In genomic region chr3:90242984-90243775, GRCm38 (mm10) we compare ENCODE assay signal across 8 mouse cellular contexts. TPM values are rescaled to one million over a fixed set of nuclear protein-coding genes. Genes with fewer than 3 reads are reported as not detected.
DNase-seq lines count a peak whose midpoint lies in the region; ATAC-seq and TF ChIP-seq lines count a peak whose summit lies in the region.

Creb3l4 (minus strand) TSS chr3:90243512.

- H3K4me2 ChIP-seq in forebrain, embryonic 16.5 days (ENCODE audit: low read length), result peak within 1 kb of the TSS; percentile 66
- peak within 1 kb of the TSS; percentile 74 for H3K4me2 ChIP-seq in intestine, embryonic 15.5 days (replicated peaks)

- H3K27me3 ChIP-seq in kidney, adult 2 months (replicated peaks; ENCODE audit: control insufficient read depth, insufficient read depth, low read length), result no peaks in the 10 kb centered on the region
- H3K27me3 ChIP-seq in forebrain, embryonic 16.5 days (replicated peaks; ENCODE audit: control insufficient read depth, insufficient read depth, low read length), result no peaks in the 10 kb centered on the region
- H3K27me3 ChIP-seq in intestine, embryonic 15.5 days (replicated peaks), result no peaks in the 10 kb centered on the region

- no peaks in the 10 kb centered on the region for H3K36me3 ChIP-seq in kidney, adult 2 months (ENCODE audit: control insufficient read depth, insufficient read depth, low read length)
- no peaks in the 10 kb centered on the region for H3K36me3 ChIP-seq in forebrain, embryonic 16.5 days (ENCODE audit: control insufficient read depth, insufficient read depth)
- no peaks in the 10 kb centered on the region for H3K36me3 ChIP-seq in intestine, embryonic 15.5 days

- peak within 1 kb of the TSS; percentile 29 for H3K4me3 ChIP-seq in kidney, adult 2 months (ENCODE audit: insufficient read depth, low read depth, low read length)
- H3K4me3 ChIP-seq in forebrain, embryonic 16.5 days (replicated peaks; ENCODE audit: low read length), result peak within 1 kb of the TSS; percentile 42
- peak within 1 kb of the TSS; percentile 26 for H3K4me3 ChIP-seq in intestine, embryonic 15.5 days (replicated peaks)
- peak within 1 kb of the TSS; percentile 45 for H3K4me3 ChIP-seq in lung, adult 2 months (replicated peaks; ENCODE audit: extremely low read depth, low read depth, low read length)

- no peaks in the 10 kb centered on the region for H3K9me3 ChIP-seq in forebrain, embryonic 16.5 days (ENCODE audit: control insufficient read depth, low read length)
- no peaks in the 10 kb centered on the region for H3K9me3 ChIP-seq in intestine, embryonic 15.5 days

- peak; percentile 60 for ATAC-seq in forebrain, embryonic 16.5 days
- ATAC-seq in intestine, embryonic 15.5 days, result peak; percentile 64
- no peak for ATAC-seq in megakaryocyte, adult 5-6 weeks (ENCODE audit: poor library complexity, severe bottlenecking)

- H3K4me1 ChIP-seq in kidney, adult 2 months (ENCODE audit: control insufficient read depth, insufficient read depth, low read length), result peaks cover 11% of the 10 kb centered on the region; the same call in 1 of the 2 replicates
- H3K4me1 ChIP-seq in forebrain, embryonic 16.5 days (replicated peaks; ENCODE audit: control insufficient read depth, insufficient read depth, low read length), result peaks cover 17% of the 10 kb centered on the region
- H3K4me1 ChIP-seq in intestine, embryonic 15.5 days (replicated peaks), result peaks cover 17% of the 10 kb centered on the region
- peaks cover 2% of the 10 kb centered on the region; the same call in 1 of the 2 replicates for H3K4me1 ChIP-seq in lung, adult 2 months (ENCODE audit: control insufficient read depth, insufficient read depth, low read length)

- 31% methylated on average over 19 of the region's 19 CpGs for WGBS in kidney, adult 2 months
- whole genome bisulfite sequencing in forebrain, embryonic 16.5 days, result 2% methylated on average over 19 of the region's 19 CpGs
- 8% methylated on average over 19 of the region's 19 CpGs for WGBS in intestine, embryonic 15.5 days
- WGBS in lung, adult 2 months, result 17% methylated on average over 19 of the region's 19 CpGs

- DNase-seq in kidney, adult 2 months, result peak; percentile 56
- no peak for DNase-seq in kidney, adult 8-10 months
- peak; percentile 61 for DNase-seq in lung, adult 2 months
- peak; percentile 87 for DNase-seq in retina, postnatal 1 day
- no peak for DNase-seq in frontal cortex, postnatal 36 days (ENCODE audit: low spot score in 2 of 2)

- H3K27ac ChIP-seq in kidney, adult 2 months (ENCODE audit: insufficient read depth, low read depth, low read length), result no peak within 1 kb of the TSS
- H3K27ac ChIP-seq in forebrain, embryonic 16.5 days (ENCODE audit: low read length), result no peak within 1 kb of the TSS
- H3K27ac ChIP-seq in intestine, embryonic 15.5 days, result peak within 1 kb of the TSS; percentile 52

- H3K9ac ChIP-seq in forebrain, embryonic 16.5 days (replicated peaks; ENCODE audit: low read depth, low read length), result peak within 1 kb of the TSS; percentile 48
- H3K9ac ChIP-seq in intestine, embryonic 15.5 days, result peak within 1 kb of the TSS; percentile 26

- TF ChIP-seq CTCF in kidney, adult 2 months (conservative IDR thresholded peaks at IDR 0.05; ENCODE audit: insufficient read depth, insufficient read length, low read depth, low read length), result no peak
- no peak for TF ChIP-seq CTCF in lung, adult 2 months (IDR thresholded peaks at IDR 0.05; ENCODE audit: insufficient read depth, low read length)

- TF ChIP-seq POLR2A in kidney, adult 2 months (IDR thresholded peaks at IDR 0.05; ENCODE audit: low read depth, low read length), result no peak
- TF ChIP-seq POLR2A in lung, adult 2 months (IDR thresholded peaks at IDR 0.05; ENCODE audit: borderline replicate concordance, extremely low read depth, low read depth, low read length), result no peak; the same call in 1 of the 2 replicates

RNA-seq across cellular contexts. Expression of gene Creb3l4, which starts in this region (rescaled TPM):
- 1.0 and 1.5 TPM in 2 replicates for polyA plus RNA-seq in kidney, adult 2 months (2012; rRNA removed)
- 2.7 and 3.3 TPM in 2 replicates for polyA plus RNA-seq in forebrain, embryonic 16.5 days (2015; fragmentation: Nextera tagmentation; extraction: Ambion mirVana)
- polyA plus RNA-seq in intestine, embryonic 15.5 days (2015; fragmentation: Nextera tagmentation; extraction: Ambion mirVana), result 10.7 and 14.5 TPM in 2 replicates
- polyA plus RNA-seq in lung, adult 2 months (2012; rRNA removed), result 2.0 TPM in 2 replicates
- 0.67 TPM in 1 of 2 replicates, not detected in the other for total RNA-seq in megakaryocyte, adult 5-6 weeks (2015)
- 0.37 TPM in 1 of 2 replicates, not detected in the other for total RNA-seq in megakaryocyte, adult 5-6 weeks (2017)

Comparison
In these comparisons a context has a peak if more than half of its experiments do, and no peak if none do; other contexts are left out.
1. DNase-seq: peak in kidney, adult 2 months (single experiment), lung, adult 2 months (single experiment) and retina, postnatal 1 day (single experiment); none in kidney, adult 8-10 months (0 of 2) and frontal cortex, postnatal 36 days (0 of 2).
2. Peak in every context shown above with its lines, with median percentiles within 50 percentile points of each other: H3K4me3 ChIP-seq.